Mouse (Mus musculus) lung, postnatal 14 days (tissue): ENCODE measurements around the gene Reg3b.
"Not testable (repeated sequence)": the region's sequence is repeated elsewhere in the genome, so short reads cannot be mapped to it uniquely, and the experiment has no call there.

Source experiments
- DNase-seq: peaks from one replicate; pipeline ENCODE4 v3.0.0; 2021

The Reg3b gene

GRCm38 (mm10) chr6:78370357-78370756 is at the start of gene Reg3b:
TSS of gene Reg3b (plus strand) at chr6:78370657.
- no peak for DNase-seq

- DNase-seq = no peak
Observed at GRCm38 (mm10) chr6:78327798-78328197, 42.7 kb upstream of the Reg3b start.

- DNase-seq = no peak
Observed at GRCm38 (mm10) chr6:78329166-78329565, 41.3 kb upstream of the Reg3b start.

- DNase-seq = no peak
Observed at GRCm38 (mm10) chr6:78331919-78332569, 38.4 kb upstream of the Reg3b start.

GRCm38 (mm10) chr6:78340296-78340695 is 30.2 kb upstream of the Reg3b start:
- DNase-seq = no peak

- no peak for DNase-seq
Observed at GRCm38 (mm10) chr6:78341689-78342088, 28.8 kb upstream of the Reg3b start.

- DNase-seq = no peak
Observed at GRCm38 (mm10) chr6:78361971-78362563, 8.4 kb upstream of the Reg3b start.

GRCm38 (mm10) chr6:78378765-78379164 is 8.3 kb downstream of the Reg3b start, which contains the start of gene Reg3d:
TSS of gene Reg3d (minus strand) at chr6:78378865.
- no peak for DNase-seq

GRCm38 (mm10) chr6:78380409-78380808 is 10.0 kb downstream of the Reg3b start, which contains the start of gene Reg3a:
TSS of gene Reg3a (plus strand) at chr6:78380709.
- DNase-seq = no peak

- no peak for DNase-seq
Observed at GRCm38 (mm10) chr6:78385609-78386008, 15.2 kb downstream of the Reg3b start.

- DNase-seq = not testable (repeated sequence)
Observed at GRCm38 (mm10) chr6:78395323-78395722, 24.9 kb downstream of the Reg3b start, which contains the start of gene Reg2. TSS of gene Reg2 (plus strand) at chr6:78395623.

- not testable (repeated sequence) for DNase-seq
Observed at GRCm38 (mm10) chr6:78422411-78422810, 52.0 kb downstream of the Reg3b start, which contains the start of gene Reg1. TSS of gene Reg1 (plus strand) at chr6:78422711.
